Mouse (Mus musculus) hindbrain, postnatal 0 days (tissue): ENCODE data around the gene Tnrc6c. TPM values are rescaled to one million over a fixed set of nuclear protein-coding genes. Genes with fewer than 3 reads are reported as not detected.
"Not testable (repeated sequence)": the region's sequence is repeated elsewhere in the genome, so short reads cannot be mapped to it uniquely, and the experiment has no call there.

ENCODE experiments used
- ATAC-seq: fragments of 200-750 bp; cut with Nextera tagmentation; 2 replicates; pipeline ENCODE4 v1.8.0; 2017; ENCODE audit warnings: mild to moderate bottlenecking, moderate TSS enrichment, moderate library complexity
- DNase-seq: peaks from one replicate; pipeline ENCODE4 v3.0.0-alpha.2; 2015; ENCODE audit warnings: low spot score
- H3K27ac ChIP-seq: fragments of 300-500 bp; sonication (generic); 2 replicates; pipeline ENCODE4 v1.5.1; 2014; ENCODE audit warnings: mild to moderate bottlenecking
- H3K27me3 ChIP-seq: fragments of 300-500 bp; sonication (generic); 2 replicates; pipeline ENCODE4 v1.6.1; 2014; ENCODE audit warnings: low read length, mixed read lengths; ENCODE audit not compliant: insufficient read depth
- H3K36me3 ChIP-seq: fragments of 300-500 bp; sonication (generic); 2 replicates; pipeline ENCODE4 v1.6.1; 2014; ENCODE audit warnings: low read length, mixed read lengths; ENCODE audit not compliant: insufficient read depth
- H3K4me1 ChIP-seq: fragments of 300-500 bp; sonication (generic); 2 replicates; pipeline ENCODE4 v1.6.1; 2014; ENCODE audit warnings: antibody characterized with exemption, low read length, mixed read lengths; ENCODE audit not compliant: insufficient read depth
- H3K4me2 ChIP-seq: fragments of 300-500 bp; sonication (generic); 2 replicates; pipeline ENCODE4 v1.6.1; 2014; ENCODE audit warnings: low read depth, mild to moderate bottlenecking, low read length, moderate library complexity, mixed read lengths
- H3K4me3 ChIP-seq: fragments of 300-500 bp; sonication (generic); 2 replicates; pipeline ENCODE4 v1.5.1; 2014; ENCODE audit warnings: low read length
- H3K9ac ChIP-seq: fragments of 300-500 bp; sonication (generic); replicated peaks from 2 replicates; pipeline ENCODE4 v1.6.1; 2014; ENCODE audit warnings: mild to moderate bottlenecking, low read length, moderate library complexity, mixed read lengths
- H3K9me3 ChIP-seq: fragments of 300-500 bp; sonication (generic); 2 replicates; pipeline ENCODE4 v1.6.1; 2016; ENCODE audit warnings: low read length, mixed read lengths
- CTCF ChIP-seq: IDR thresholded peaks from 2 replicates; pipeline ENCODE4 v1.5.1; 2016; ENCODE audit warnings: antibody characterized with exemption, control low read depth, low read depth
- WGBS: fragments of 180-500 bp; shearing (Covaris S2); extraction: QIAGEN DNeasy Blood & Tissue Kit; methylation state at CpG from one replicate; pipeline ENCODE4 v1.1.7; 2014; 5-methylcytosine and 5-hydroxymethylcytosine counted together
- polyA plus RNA-seq: library from polyadenylated mRNA; unstranded; fragments of >200 nt; fragmentation: Nextera tagmentation; extraction: Ambion mirVana; gene quantifications from 2 replicates; pipeline ENCODE4 v1.2.1, GENCODE M21; 2015
- total RNA-seq: library from RNA; depleted of rRNA; stranded (reverse); fragments of >200 nt; gene quantifications from 2 replicates; pipeline ENCODE4 v1.2.3, GENCODE M21; 2014

The Tnrc6c gene
- total and polyA plus RNA-seq, 2 experiments from 2014 or later, result 18.3 to 64.9 TPM

DNA sequence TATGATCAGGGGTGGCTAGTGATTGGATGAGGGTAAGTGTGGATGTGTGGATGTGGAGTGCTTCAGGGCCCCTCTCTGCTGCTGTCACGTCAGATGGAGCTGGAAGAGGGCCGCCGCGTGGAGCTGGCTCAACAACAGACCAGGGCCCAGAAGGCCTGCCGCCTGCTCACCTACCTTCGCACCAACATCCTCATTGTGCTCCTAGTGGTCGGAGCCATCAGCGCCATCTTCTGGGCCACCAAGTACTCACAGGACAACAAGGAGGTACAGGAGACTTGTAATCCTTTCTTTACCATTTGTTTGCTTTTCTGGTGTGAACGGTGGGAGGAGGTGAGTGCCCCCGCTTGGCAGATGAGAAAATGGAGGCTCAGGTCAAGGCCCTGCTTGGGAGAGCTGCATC lies 132.2 kb downstream of the Tnrc6c start:
- WGBS, result 10% methylated on average over 10 of the region's 10 CpGs
- no peaks in the 10 kb centered on the region for H3K9me3 ChIP-seq
- H3K4me1 ChIP-seq, result peaks cover 4% of the 10 kb centered on the region; the same call in 1 of the 2 replicates
- peaks cover 4% of the 10 kb centered on the region; the same call in 1 of the 2 replicates for H3K27me3 ChIP-seq
- TF ChIP-seq CTCF, result peak; percentile 75
- ATAC-seq, result no peak
- H3K4me2 ChIP-seq, result no peak overlapping the region
- DNase-seq, result peak; percentile 67
- H3K9ac ChIP-seq, result no peak overlapping the region
- no peaks in the 10 kb centered on the region for H3K36me3 ChIP-seq
- H3K4me3 ChIP-seq, result no peak overlapping the region
- H3K27ac ChIP-seq, result no peak overlapping the region

DNA sequence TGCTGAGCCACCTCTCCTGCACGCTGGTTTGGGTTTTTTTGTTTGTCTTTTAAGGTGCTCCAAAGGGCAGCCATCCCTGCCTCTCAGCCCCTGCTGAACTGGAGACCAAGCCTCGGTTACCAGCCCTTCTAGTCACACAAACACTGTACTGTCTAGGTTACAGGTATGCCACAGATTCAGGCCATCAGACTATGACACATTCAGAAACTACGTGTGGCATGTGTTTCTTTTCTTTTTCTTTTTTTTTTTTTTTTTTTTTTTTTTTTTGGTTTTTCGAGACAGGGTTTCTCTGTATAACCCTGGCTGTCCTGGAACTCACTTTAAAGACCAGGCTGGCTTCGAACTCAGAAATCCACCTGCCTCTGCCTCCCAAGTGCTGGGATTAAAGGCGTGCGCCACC lies 134.4 kb downstream of the Tnrc6c start:
- ATAC-seq, H3K9me3 ChIP-seq, H3K4me3 ChIP-seq, H3K4me1 ChIP-seq, H3K4me2 ChIP-seq, H3K27me3 ChIP-seq, H3K36me3 ChIP-seq, H3K27ac ChIP-seq, DNase-seq, H3K9ac ChIP-seq: not testable (repeated sequence)
- WGBS, result 85% methylated on average over 7 of the region's 7 CpGs

DNA sequence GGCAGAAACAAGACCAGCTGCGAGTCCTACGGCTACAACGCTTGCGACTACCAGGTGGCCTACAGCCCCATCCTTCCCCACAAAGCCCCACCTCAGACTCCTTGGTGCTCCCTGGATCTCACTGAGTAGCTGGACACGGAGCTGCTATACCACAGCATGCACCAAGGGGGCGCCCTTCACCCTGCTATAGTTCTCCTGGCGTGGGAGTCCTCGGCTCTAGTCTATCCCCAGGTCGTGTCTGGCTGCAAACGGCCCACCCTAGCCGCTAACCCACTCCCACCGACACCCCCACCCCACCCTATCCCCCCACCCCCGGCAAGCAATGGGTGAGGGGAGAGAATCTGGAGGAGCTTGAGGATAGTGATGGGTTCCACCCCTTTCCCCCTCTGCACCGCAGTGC lies 136.2 kb downstream of the Tnrc6c start:
- Histone ChIP-seq H3K4me2 (0 out of 2 replicates have a peak overlapping the region, but pooled peaks have one; percentile 21), H3K4me3 (no peak overlapping the region), H3K27ac (no peak overlapping the region), H3K4me1 (no peaks in the 10 kb centered on the region), H3K9me3 (no peaks in the 10 kb centered on the region), H3K9ac (no peak overlapping the region), H3K27me3 (no peaks in the 10 kb centered on the region; the same call in 1 of the 2 replicates), H3K36me3 (no peaks in the 10 kb centered on the region)
- peak; percentile 73 for DNase-seq
- peak; percentile 48; the same call in 1 of the 2 replicates for ATAC-seq
- TF ChIP-seq CTCF, result peak; percentile 80
- 3% methylated on average over 14 of the region's 14 CpGs for WGBS

DNA sequence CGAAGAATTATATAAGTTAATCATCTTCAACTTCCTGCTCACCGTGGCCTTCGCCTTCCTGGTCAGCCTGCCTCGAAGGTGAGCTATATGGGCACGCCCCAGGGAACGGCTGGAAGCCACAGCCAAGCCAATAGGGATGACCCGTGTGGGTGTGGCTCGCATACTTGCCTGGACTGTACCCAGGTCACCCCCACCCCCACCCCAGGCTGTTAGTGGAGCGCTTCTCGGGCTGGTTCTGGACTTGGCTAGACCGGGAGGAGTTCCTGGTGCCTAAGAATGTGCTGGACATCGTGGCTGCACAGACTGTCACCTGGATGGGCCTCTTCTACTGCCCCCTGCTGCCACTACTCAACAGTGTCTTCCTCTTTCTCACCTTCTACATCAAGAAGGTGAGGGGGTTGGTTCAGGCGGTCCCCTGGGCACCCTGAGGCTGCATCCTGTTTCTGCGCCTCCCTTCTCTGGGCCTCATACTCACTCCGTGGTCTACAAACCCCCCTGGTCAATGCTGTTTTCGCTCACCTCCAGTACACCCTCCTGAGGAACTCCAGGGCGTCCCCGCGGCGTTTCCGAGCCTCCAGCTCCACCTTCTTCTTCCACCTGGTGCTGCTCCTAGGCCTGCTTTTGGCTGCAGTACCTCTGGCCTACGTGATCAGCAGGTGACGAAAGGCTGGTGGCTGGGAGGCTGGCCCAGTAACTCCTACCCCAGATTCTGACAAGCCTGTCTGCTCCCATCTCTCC lies 136.8 kb downstream of the Tnrc6c start:
- no peak overlapping the region for H3K27ac ChIP-seq
- no peaks in the 10 kb centered on the region for H3K9me3 ChIP-seq
- H3K27me3 ChIP-seq, result no peaks in the 10 kb centered on the region; the same call in 1 of the 2 replicates
- TF ChIP-seq CTCF, result no peak
- H3K4me2 ChIP-seq, result 0 out of 2 replicates have a peak overlapping the region, but pooled peaks have one; percentile 21
- no peak overlapping the region for H3K9ac ChIP-seq
- no peaks in the 10 kb centered on the region for H3K36me3 ChIP-seq
- DNase-seq (no peak), ATAC-seq (no peak)
- 37% methylated on average over 23 of the region's 23 CpGs for WGBS
- no peak overlapping the region for H3K4me3 ChIP-seq
- no peaks in the 10 kb centered on the region for H3K4me1 ChIP-seq

DNA sequence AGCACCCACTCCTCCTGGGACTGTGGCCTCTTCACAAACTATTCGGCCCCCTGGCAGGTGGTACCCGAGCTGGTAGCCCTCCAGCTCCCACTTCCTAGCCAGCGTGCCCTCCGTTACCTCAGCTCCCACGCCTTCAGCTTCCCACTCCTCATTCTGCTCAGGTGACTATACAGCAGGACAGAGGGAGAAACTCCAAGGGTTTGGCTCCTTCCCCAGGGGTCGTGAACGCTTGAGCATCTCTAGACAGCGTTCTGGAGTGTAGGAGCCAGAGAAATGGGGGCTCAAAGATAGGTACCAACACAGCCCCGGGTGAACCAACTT lies 137.3 kb downstream of the Tnrc6c start:
- no peaks in the 10 kb centered on the region; the same call in 1 of the 2 replicates for H3K27me3 ChIP-seq
- WGBS, result 86% methylated on average over 9 of the region's 9 CpGs
- H3K36me3 ChIP-seq, result no peaks in the 10 kb centered on the region
- H3K27ac ChIP-seq, result no peak overlapping the region
- H3K9me3 ChIP-seq, result no peaks in the 10 kb centered on the region
- DNase-seq (no peak), ATAC-seq (no peak)
- no peak overlapping the region for H3K9ac ChIP-seq
- H3K4me2 ChIP-seq, result no peak overlapping the region
- H3K4me3 ChIP-seq, result no peak overlapping the region
- TF ChIP-seq CTCF, result no peak
- H3K4me1 ChIP-seq, result no peaks in the 10 kb centered on the region

DNA sequence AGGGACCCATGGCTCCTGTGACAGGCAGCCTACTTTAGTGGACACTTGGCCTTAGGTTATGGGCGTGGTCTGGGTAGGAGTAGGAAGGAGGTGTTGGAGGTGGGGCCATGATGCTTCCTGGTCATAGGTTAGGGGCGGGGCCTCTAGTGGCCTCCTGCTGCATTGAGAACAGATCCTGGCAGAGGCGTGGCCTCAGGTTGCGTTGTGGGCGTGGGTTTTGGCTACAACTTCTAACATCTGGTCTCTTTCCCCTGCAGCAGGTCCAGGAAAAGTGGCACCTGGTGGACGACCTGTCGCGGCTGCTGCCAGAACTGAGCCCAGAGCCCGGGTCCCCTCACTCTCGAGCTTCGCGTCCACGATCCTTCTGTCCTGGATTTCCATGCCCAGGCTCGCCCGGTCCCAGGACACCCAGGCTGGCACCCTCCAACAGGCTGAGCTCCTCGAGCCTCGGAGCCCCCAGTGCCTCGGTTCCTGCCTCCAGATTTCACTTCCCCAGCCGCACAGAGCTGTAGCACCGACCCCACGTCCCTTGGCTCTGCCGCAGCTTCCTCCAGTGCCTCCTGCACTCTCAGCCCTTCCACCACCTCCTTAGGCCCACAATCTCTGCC lies 138.3 kb downstream of the Tnrc6c start:
- no peaks in the 10 kb centered on the region; the same call in 1 of the 2 replicates for H3K27me3 ChIP-seq
- H3K4me1 ChIP-seq, result no peaks in the 10 kb centered on the region
- no peak for DNase-seq
- no peak for ATAC-seq
- TF ChIP-seq CTCF, result no peak
- H3K4me2 ChIP-seq, result no peak overlapping the region
- 13% methylated on average over 20 of the region's 22 CpGs for WGBS
- no peaks in the 10 kb centered on the region for H3K9me3 ChIP-seq
- no peak overlapping the region for H3K9ac ChIP-seq
- H3K36me3 ChIP-seq, result no peaks in the 10 kb centered on the region
- H3K27ac ChIP-seq, result no peak overlapping the region
- H3K4me3 ChIP-seq, result no peak overlapping the region

DNA sequence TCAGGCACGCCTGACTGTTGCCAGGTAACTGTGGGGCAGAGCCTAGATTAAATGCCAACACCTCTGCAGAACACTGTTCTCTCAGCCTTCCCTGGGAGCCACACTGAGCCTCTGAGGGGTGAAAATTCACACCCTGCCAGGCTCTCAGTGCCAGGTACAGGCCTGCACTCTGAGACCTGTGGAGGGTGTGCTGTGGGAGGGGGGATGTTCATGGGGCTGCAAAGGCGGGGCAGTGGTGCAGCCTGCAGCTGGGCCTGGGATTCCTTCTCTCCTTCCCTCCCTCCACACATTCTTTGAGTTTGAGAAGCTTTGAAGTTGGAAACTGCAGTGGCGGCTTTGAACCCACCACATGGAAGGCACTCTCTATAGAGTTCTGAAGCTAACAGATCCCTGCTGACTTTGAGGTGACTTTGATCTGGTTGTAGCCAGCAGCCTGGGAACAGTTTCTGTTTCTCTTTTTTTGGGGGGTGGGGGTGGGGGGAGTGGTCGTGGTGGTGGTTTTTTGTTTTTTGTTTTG lies 140.0 kb downstream of the Tnrc6c start:
- no peak overlapping the region for H3K4me3 ChIP-seq
- no peak overlapping the region for H3K27ac ChIP-seq
- H3K9me3 ChIP-seq, result no peaks in the 10 kb centered on the region
- H3K9ac ChIP-seq, result no peak overlapping the region
- 70% methylated on average over 4 of the region's 4 CpGs for WGBS
- H3K4me1 ChIP-seq, result no peaks in the 10 kb centered on the region
- no peak for TF ChIP-seq CTCF
- no peak for DNase-seq
- H3K4me2 ChIP-seq, result no peak overlapping the region
- no peaks in the 10 kb centered on the region; the same call in 1 of the 2 replicates for H3K27me3 ChIP-seq
- no peaks in the 10 kb centered on the region for H3K36me3 ChIP-seq
- ATAC-seq, result no peak
